Mouse (Mus musculus): ENCODE results near the gene Ufsp2.

The Ufsp2 gene

DNA sequence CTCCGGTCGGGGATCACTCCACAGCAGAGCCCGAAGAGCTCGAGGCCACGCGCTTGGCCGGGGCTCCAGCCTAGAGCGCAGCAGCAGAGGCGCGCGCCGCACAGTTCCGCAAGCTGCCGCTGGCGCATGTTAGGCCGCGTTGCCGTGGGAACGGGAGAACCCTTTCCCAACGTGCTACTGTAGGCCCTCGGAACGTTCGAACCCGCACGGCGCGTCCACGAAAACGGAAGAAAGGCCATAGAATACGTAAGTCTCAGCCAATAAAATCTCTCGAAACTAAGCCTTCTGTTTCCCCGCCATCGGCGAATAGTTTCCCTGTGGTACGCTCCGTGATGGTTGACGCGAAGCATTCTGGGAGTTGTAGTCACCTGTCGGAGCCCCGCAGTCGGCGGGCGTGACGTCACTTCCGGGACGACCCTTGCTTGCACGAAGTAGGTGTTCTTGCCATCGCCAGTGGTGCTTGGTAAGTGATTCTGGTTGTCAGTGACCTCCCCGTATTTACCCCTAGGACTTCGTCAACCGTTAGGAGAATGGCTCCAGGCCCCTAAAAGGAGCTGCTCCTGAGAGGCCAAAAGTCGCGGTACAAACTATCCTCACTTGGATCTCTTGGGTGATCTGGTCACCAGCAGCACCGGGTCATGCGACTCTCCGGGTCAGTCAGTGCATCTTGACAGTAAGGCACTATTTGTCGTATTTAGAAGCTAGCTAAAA lies at the start of gene Ufsp2, which contains the start of gene 1700029J07Rik:
Gene Ufsp2 (plus strand): TSS at position 403 of the 711 bp plus-strand sequence.
Gene 1700029J07Rik (minus strand): TSS at position 127 of the 711 bp plus-strand sequence.
- peak; percentile 99 for DNase-seq

DNA sequence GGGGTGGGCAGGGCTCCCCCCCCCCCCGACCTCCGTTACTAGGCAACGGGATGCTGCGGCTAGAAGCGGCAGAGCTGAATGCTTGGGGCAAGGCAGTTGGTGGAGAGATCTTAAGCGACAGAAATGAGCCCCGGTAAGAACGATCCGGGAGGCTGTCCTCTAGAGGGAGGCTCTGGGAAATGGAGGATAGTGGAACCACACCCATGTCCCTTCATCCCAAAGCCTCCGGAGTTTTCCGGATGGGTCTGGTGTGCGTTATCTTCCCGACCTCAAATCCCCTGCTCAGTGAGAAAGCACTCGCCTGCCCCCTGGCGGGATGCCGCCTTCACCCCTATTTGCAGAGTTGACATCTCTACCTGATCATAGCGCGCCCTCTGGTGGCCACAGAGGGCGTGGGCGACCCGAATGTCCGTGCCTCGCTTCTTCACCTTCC lies 40.7 kb upstream of the Ufsp2 start, which contains the start of gene Ccdc110:
Gene Ccdc110 (plus strand): TSS at position 38 of the 433 bp plus-strand sequence.
- peak; percentile 95 for DNase-seq

DNA sequence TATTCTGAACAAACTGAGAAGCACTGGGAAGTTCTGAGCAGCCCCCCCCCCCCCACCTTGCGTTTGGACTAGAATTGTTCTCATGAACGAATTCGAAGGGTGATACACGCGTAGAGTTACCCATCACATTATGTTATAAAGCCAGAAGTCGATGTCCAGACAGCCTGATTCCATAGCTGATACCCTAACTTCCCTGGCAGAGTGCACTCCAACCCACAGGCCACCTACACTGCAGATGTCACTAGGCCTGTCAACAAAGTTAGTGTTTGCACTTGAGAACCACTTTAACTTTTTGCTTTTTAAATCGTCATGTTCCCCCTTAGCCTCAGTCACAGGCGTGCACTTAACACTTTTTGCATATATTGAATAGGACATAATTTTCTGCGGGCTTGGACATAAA lies 38.3 kb upstream of the Ufsp2 start:
- no peak for DNase-seq

DNA sequence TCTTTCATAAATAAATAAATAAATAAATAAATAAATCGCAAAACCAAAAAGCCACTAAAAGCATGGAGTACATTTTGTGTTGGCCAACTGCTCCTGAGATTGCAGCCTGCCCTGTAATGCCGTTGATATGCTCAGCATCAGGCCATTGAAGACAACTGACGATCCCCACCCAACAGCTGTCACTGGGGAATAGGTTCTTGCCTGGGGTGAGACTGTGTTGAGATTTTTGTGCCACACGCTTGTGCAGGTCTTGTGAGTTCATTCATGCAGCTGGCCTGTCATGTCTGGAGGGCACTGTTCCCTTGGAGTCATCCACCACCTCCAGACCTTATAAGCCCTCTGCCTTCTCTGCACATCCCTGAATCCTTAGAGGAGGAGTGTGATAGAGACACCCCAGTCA lies 29.0 kb upstream of the Ufsp2 start:
- no peak for DNase-seq

DNA sequence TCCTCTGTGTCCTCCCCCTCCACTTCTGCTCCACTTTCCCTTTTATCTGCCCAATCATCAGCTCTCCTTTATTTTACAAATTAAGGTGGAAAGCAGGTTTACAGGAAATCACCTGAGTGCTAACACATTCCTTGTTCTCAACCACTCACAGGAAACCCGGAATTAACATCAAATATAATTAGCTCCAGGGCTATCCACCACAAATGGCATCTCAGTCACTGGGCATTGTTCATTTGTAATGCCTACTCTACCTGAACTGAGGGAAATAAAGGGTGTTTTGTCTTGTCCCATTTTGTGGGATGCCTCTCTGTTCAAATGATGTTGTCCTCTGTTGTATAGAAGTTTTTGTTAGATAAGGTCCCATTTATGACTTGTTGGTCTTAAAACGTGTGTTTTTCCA lies 24.7 kb upstream of the Ufsp2 start:
- no peak for DNase-seq

DNA sequence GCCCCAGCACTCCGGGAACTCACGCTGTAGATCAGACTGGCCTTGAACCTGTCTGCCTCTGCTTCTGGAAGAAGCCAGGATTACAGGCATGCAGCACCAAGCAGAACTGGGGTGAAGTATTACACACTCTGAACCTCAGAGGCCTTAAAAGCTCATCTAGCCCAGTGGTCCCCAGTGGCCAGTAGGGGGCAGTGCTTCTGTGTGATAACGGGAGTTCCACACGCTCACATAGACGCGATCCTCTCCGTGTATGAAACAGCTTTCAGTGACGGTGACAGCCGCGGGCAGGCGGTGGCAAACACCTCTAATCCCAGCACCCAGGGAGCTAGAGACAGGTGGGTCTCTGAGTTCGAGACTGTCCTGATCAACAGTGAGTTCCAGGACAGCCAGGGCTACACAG lies 4.4 kb upstream of the Ufsp2 start:
- no peak for DNase-seq

GRCm38 (mm10) chr8:45973988-45974505 lies 1.3 kb upstream of the Ufsp2 start:
- DNase-seq, result no peak

- no peak for DNase-seq
These were observed 625 bp downstream of the Ufsp2 start for GRCm38 (mm10) chr8:45975837-45976468.

DNA sequence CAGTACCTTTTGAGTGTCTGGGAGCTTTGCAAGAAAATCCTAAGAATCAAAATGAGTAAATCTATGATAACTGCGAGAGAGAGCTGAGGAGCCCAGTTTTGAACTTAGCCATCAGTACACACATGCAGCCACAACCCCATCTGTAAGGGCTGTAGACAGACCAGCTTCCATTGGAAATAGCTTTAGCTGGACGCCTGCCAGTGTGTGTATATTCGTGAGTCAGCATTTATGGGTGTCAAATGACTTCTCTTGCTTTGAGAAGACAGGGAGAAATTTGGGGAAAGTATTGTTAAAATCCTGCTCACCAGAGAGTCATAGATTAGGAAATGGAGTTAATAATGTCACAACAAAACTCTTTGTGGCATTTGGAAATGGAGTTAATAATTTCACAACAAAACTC lies 11.3 kb downstream of the Ufsp2 start:
- DNase-seq, result no peak

GRCm38 (mm10) chr8:45988189-45988588 lies 12.9 kb downstream of the Ufsp2 start:
- DNase-seq, result no peak

DNA sequence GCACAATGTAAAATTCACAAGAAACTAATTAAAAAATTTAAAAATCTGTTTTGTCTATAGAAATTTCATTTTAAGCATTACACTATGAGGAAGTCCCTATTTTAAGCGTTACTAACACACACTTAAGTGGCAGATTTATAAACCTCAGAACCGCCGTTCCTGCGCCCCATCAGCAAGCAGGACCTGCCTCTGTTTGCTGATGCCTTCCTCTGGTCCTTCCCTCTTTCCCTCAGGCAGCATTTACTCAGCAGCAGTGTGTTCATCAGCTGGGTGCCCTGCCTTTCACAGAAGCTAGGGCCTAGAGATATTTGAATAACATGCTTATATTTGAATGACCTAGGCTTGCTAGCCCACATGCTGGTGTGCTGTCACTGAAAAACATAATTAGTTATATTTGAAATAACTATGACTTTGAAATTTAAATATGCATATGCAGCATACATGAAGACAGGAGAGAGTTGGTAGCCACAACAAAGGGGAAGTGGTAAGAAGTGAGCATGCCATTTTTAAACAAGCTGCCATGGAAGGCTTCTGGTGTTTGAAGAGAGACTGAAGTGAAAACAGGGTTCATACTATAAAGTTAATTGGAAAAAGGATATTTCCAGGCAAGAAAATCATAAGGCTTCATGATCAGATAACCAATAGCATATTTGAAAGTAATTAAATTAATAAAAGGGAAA lies 15.4 kb downstream of the Ufsp2 start:
- DNase-seq, result no peak

DNA sequence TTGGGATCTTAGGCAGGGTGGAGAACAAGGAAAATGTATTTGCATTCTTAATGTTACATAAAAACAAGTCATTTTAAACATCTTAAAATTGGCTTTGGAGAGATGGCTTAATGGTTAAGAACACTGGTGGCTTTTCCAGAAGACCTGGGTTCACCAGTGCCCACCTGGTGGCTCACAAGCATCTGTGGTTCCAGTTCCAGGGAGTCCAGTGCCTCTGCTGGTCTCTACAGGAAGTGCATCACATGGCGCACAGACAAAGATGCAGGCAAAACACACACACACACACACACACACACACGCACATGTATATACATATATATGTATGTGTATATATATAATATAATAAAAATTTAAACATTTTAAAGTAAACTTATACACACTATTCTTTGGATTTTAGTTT lies 18.8 kb downstream of the Ufsp2 start:
- DNase-seq, result peak; percentile 49

- DNase-seq, result no peak
These were observed 20.2 kb downstream of the Ufsp2 start for GRCm38 (mm10) chr8:45995576-45995975.

- no peak for DNase-seq
These were observed 22.9 kb downstream of the Ufsp2 start for GRCm38 (mm10) chr8:45998228-45998627.

- peak; percentile 47 for DNase-seq
These were observed 23.9 kb downstream of the Ufsp2 start, which contains the start of gene Lrp2bp for GRCm38 (mm10) chr8:45999138-45999783. Gene Lrp2bp, plus strand, starts transcription at chr8:45999303.

GRCm38 (mm10) chr8:45999784-46000705 lies 24.7 kb downstream of the Ufsp2 start:
- DNase-seq, result peak; percentile 100

- no peak for DNase-seq
These were observed 30.3 kb downstream of the Ufsp2 start, which contains the start of gene Ankrd37 for GRCm38 (mm10) chr8:46005596-46005995. Gene Ankrd37, minus strand, starts transcription at chr8:46005707.

DNA sequence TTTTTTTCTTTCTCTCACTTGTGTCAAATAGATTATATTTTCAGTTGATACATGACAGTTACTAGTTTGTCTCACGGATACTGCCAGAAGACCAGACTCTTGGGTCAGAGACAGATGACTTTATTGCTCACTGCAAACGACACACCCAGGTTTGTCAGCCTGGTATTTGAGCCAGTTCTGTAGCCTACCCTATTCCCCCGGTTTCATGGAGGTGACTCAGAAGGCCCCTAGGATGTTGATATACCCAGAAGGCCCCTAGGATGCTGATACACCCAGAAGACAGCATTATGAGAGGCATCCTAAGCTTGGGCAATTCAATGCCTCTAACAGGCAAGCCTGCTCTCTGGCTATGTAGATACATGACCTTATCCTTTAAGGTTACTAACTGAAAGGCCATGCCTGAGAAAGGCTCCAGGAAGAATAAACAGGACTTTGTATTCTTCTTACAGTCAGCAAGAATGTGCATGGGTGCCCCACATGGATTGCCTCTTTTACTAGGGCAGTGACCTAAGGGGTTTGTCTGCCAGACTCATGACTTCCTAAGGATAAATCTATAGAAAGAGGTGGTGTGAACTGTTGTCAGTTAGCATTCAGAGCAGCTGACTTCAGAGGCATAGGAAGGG lies 31.8 kb downstream of the Ufsp2 start:
- DNase-seq, result no peak

- no peak for DNase-seq
These were observed 35.0 kb downstream of the Ufsp2 start for GRCm38 (mm10) chr8:46010306-46010705.

DNA sequence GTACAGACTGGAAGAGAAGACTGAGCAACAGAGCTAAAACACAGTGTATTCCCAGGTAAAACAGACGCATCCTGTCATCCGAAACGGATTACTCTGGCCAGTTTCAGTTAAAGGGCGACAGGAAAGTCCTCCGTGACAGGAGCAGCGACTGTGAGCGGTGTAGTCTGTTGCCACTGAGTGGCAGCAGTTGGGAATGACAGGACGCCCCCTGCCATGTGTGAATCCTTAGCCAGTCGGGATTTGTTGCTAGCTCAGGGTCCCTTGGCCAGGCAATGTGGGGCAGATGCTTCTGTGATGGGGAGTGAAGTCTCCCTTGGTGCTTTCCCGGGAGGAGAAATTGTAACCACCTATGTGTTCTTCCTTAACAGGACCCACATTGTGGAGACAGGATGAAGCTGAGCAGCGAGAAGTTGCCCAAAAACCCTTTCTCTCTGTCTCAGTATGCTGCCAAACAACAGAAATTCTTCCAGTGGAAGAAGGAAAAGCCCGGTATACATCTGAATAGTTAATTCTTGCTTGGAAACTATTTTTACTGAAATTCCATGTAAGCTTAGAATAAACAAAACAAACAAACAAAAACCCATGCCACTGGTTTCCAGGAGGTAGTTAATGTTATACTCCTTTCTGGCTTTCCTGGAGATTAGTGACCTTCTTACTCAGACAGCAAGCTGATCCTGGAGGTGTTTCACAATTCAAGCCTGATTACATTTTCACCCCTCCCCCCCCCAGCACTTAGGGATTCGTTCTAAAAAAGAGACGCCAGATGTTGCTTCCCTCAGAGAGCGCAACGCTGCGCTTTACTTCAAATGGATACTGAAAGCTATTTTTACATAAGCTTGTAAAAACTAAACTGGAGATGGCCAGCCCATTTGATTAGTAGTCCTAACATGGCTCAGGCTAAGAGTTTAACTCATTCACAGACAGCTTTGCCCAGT lies 35.7 kb downstream of the Ufsp2 start:
- no peak for DNase-seq
